Mouse (Mus musculus) embryonic facial prominence, embryonic 12.5 days (tissue): Measurements from ENCODE around the gene Slc7a15. TPM values are rescaled to one million over a fixed set of nuclear protein-coding genes. Genes with fewer than 3 reads are reported as not detected.

Experiments used
- ATAC-seq: fragments of 200-750 bp; cut with Nextera tagmentation; 2 replicates; pipeline ENCODE4 v1.8.0; 2017; ENCODE audit not compliant: insufficient number of reproducible peaks, insufficient read depth, low FRiP score, low TSS enrichment
- H3K27ac ChIP-seq: fragments of 300-500 bp; sonication (generic); 2 replicates; pipeline ENCODE4 v1.5.1; 2016; ENCODE audit warnings: mild to moderate bottlenecking
- H3K27me3 ChIP-seq: fragments of 300-500 bp; sonication (generic); 2 replicates; pipeline ENCODE4 v1.6.1; 2016; ENCODE audit warnings: mild to moderate bottlenecking, moderate library complexity
- H3K36me3 ChIP-seq: fragments of 300-500 bp; sonication (generic); 2 replicates; pipeline ENCODE4 v1.6.1; 2016; ENCODE audit warnings: mild to moderate bottlenecking
- H3K4me1 ChIP-seq: fragments of 300-500 bp; sonication (generic); 2 replicates; pipeline ENCODE4 v1.6.1; 2016
- H3K4me2 ChIP-seq: fragments of 300-500 bp; sonication (generic); replicated peaks from 2 replicates; pipeline ENCODE4 v1.6.1; 2016; ENCODE audit warnings: mild to moderate bottlenecking, moderate library complexity
- H3K4me3 ChIP-seq: fragments of 300-500 bp; sonication (generic); 2 replicates; pipeline ENCODE4 v1.5.1; 2016; ENCODE audit warnings: mild to moderate bottlenecking
- H3K9ac ChIP-seq: fragments of 300-500 bp; sonication (generic); 2 replicates; pipeline ENCODE4 v1.6.1; 2016; ENCODE audit warnings: mild to moderate bottlenecking, moderate library complexity
- H3K9me3 ChIP-seq: fragments of 300-500 bp; sonication (generic); 2 replicates; pipeline ENCODE4 v1.6.1; 2016; ENCODE audit warnings: mild to moderate bottlenecking, moderate library complexity
- WGBS: fragments of 180-500 bp; shearing (Covaris S2); methylation state at CpG from one replicate; pipeline ENCODE4 v1.1.7; 2016; 5-methylcytosine and 5-hydroxymethylcytosine counted together
- polyA plus RNA-seq: library from polyadenylated mRNA; unstranded; fragments of >200 nt; fragmentation: Nextera tagmentation; extraction: Ambion mirVana; gene quantifications from 2 replicates; pipeline ENCODE4 v1.2.1, GENCODE M21; 2016

Gene Slc7a15
- polyA plus RNA-seq, 1 experiment from 2014 or later: not detected

- no peak for ATAC-seq
- no peaks in the 10 kb centered on the region for H3K27me3 ChIP-seq
- no peak overlapping the region for H3K27ac ChIP-seq
- no peak overlapping the region for H3K9ac ChIP-seq
- H3K4me3 ChIP-seq: no peak overlapping the region
- peaks cover 10% of the 10 kb centered on the region for H3K4me1 ChIP-seq
- no peaks in the 10 kb centered on the region for H3K36me3 ChIP-seq
- H3K9me3 ChIP-seq: no peaks in the 10 kb centered on the region
- WGBS: 44% methylated on average over 5 of the region's 5 CpGs
- H3K4me2 ChIP-seq: no peak overlapping the region
These were observed 74.8 kb downstream of the Slc7a15 start for GRCm38 (mm10) chr12:8524062-8524461.

GRCm38 (mm10) chr12:8522711-8523110 is 76.2 kb downstream of the Slc7a15 start:
- no peaks in the 10 kb centered on the region for H3K27me3 ChIP-seq
- 100% methylated on average over 1 of the region's 2 CpGs for WGBS
- no peak overlapping the region for H3K4me3 ChIP-seq
- H3K36me3 ChIP-seq: no peaks in the 10 kb centered on the region
- peaks cover 10% of the 10 kb centered on the region for H3K4me1 ChIP-seq
- ATAC-seq: no peak
- H3K4me2 ChIP-seq: no peak overlapping the region
- no peak overlapping the region for H3K27ac ChIP-seq
- no peaks in the 10 kb centered on the region for H3K9me3 ChIP-seq
- H3K9ac ChIP-seq: no peak overlapping the region

- 39% methylated on average over 11 of the region's 12 CpGs for WGBS
- no peak overlapping the region for H3K4me3 ChIP-seq
- no peak overlapping the region; the same call in 1 of the 2 replicates for H3K27ac ChIP-seq
- no peaks in the 10 kb centered on the region for H3K36me3 ChIP-seq
- H3K4me2 ChIP-seq: no peak overlapping the region; the same call in 1 of the 2 replicates
- ATAC-seq: no peak; the same call in 1 of the 2 replicates
- H3K27me3 ChIP-seq: no peaks in the 10 kb centered on the region
- no peaks in the 10 kb centered on the region for H3K9me3 ChIP-seq
- H3K9ac ChIP-seq: no peak overlapping the region
- peaks cover 10% of the 10 kb centered on the region for H3K4me1 ChIP-seq
These were observed 77.4 kb downstream of the Slc7a15 start for GRCm38 (mm10) chr12:8521375-8522047.

GRCm38 (mm10) chr12:8519431-8520160 is 79.3 kb downstream of the Slc7a15 start:
- ATAC-seq: no peak
- Histone ChIP-seq H3K4me2 (no peak overlapping the region), H3K4me1 (peaks cover 10% of the 10 kb centered on the region), H3K36me3 (no peaks in the 10 kb centered on the region), H3K4me3 (no peak overlapping the region), H3K27ac (no peak overlapping the region), H3K9ac (no peak overlapping the region), H3K9me3 (no peaks in the 10 kb centered on the region), H3K27me3 (no peaks in the 10 kb centered on the region)
- 62% methylated on average over 12 of the region's 12 CpGs for WGBS

GRCm38 (mm10) chr12:8511037-8511882 is 87.6 kb downstream of the Slc7a15 start:
- WGBS: 78% methylated on average over 18 of the region's 18 CpGs
- Histone ChIP-seq H3K4me1 (no peaks in the 10 kb centered on the region), H3K9ac (no peak overlapping the region), H3K36me3 (no peaks in the 10 kb centered on the region), H3K27me3 (no peaks in the 10 kb centered on the region), H3K4me3 (no peak overlapping the region), H3K9me3 (no peaks in the 10 kb centered on the region), H3K27ac (no peak overlapping the region), H3K4me2 (no peak overlapping the region)
- no peak for ATAC-seq

- Histone ChIP-seq H3K9me3 (no peaks in the 10 kb centered on the region), H3K4me3 (no peak overlapping the region), H3K4me1 (no peaks in the 10 kb centered on the region), H3K36me3 (no peaks in the 10 kb centered on the region), H3K4me2 (no peak overlapping the region), H3K27ac (no peak overlapping the region), H3K9ac (no peak overlapping the region), H3K27me3 (no peaks in the 10 kb centered on the region)
- 64% methylated on average over 6 of the region's 6 CpGs for WGBS
- no peak for ATAC-seq
These were observed 88.4 kb downstream of the Slc7a15 start for GRCm38 (mm10) chr12:8510317-8510988.

GRCm38 (mm10) chr12:8509693-8510092 is 89.2 kb downstream of the Slc7a15 start:
- ATAC-seq: no peak
- Histone ChIP-seq H3K4me1 (no peaks in the 10 kb centered on the region), H3K9ac (no peak overlapping the region), H3K36me3 (no peaks in the 10 kb centered on the region), H3K4me2 (no peak overlapping the region), H3K9me3 (no peaks in the 10 kb centered on the region), H3K4me3 (no peak overlapping the region), H3K27me3 (no peaks in the 10 kb centered on the region), H3K27ac (no peak overlapping the region)
- WGBS: 67% methylated on average over 5 of the region's 5 CpGs

- Histone ChIP-seq H3K4me2 (no peak overlapping the region), H3K27me3 (no peaks in the 10 kb centered on the region), H3K9ac (no peak overlapping the region), H3K4me3 (no peak overlapping the region), H3K27ac (no peak overlapping the region), H3K4me1 (no peaks in the 10 kb centered on the region), H3K36me3 (no peaks in the 10 kb centered on the region), H3K9me3 (no peaks in the 10 kb centered on the region)
- no peak for ATAC-seq
- WGBS: 73% methylated on average over 9 of the region's 9 CpGs
These were observed 91.7 kb downstream of the Slc7a15 start for GRCm38 (mm10) chr12:8506954-8507707.

GRCm38 (mm10) chr12:8504131-8504530 is 94.7 kb downstream of the Slc7a15 start:
- H3K4me2 ChIP-seq: no peak overlapping the region
- H3K4me3 ChIP-seq: no peak overlapping the region
- no peak for ATAC-seq
- H3K4me1 ChIP-seq: peaks cover 10% of the 10 kb centered on the region
- no peaks in the 10 kb centered on the region for H3K36me3 ChIP-seq
- no peaks in the 10 kb centered on the region for H3K9me3 ChIP-seq
- no peaks in the 10 kb centered on the region for H3K27me3 ChIP-seq
- H3K27ac ChIP-seq: no peak overlapping the region
- 76% methylated on average over 6 of the region's 6 CpGs for WGBS
- no peak overlapping the region for H3K9ac ChIP-seq

GRCm38 (mm10) chr12:8502546-8502945 is 96.3 kb downstream of the Slc7a15 start:
- no peak overlapping the region for H3K4me3 ChIP-seq
- no peaks in the 10 kb centered on the region for H3K9me3 ChIP-seq
- ATAC-seq: no peak
- no peak overlapping the region for H3K27ac ChIP-seq
- H3K36me3 ChIP-seq: no peaks in the 10 kb centered on the region
- no peaks in the 10 kb centered on the region for H3K27me3 ChIP-seq
- H3K4me2 ChIP-seq: no peak overlapping the region
- WGBS: 17% methylated on average over 6 of the region's 6 CpGs
- peaks cover 19% of the 10 kb centered on the region for H3K4me1 ChIP-seq
- H3K9ac ChIP-seq: no peak overlapping the region
